ENCODE assay signal across 9 mouse cellular contexts in the genomic region with DNA sequence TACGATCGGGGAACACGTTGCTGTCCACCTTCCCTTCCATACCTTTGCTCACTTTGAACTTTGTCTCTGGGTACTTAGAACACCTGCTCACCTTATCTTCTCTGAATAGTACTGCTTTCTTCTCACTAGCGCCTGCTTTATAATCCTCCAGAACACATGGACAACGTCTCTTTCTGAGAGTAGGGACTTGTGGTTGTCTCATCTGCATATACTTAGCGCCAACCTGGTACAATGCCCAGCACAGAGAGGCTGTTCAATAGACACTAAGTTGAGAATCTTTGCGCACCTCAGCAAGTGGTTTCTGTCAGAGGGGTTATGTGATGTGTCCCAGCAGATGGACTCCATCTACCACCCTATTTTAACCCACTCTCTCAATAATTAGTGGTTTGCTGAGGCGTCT. TPM values are rescaled to one million over a fixed set of nuclear protein-coding genes. Genes with fewer than 3 reads are reported as not detected.
A peak's percentile ranks its signal among the peaks of the same experiment; 100 is the strongest.
DNase-seq lines count a peak whose midpoint lies in the region; ATAC-seq and TF ChIP-seq lines count a peak whose summit lies in the region.
"Had no signal": no experiment of that assay in that cellular context is flagged by ENCODE, and none has a peak within 500 bp of the region (broad histone marks: within the 10 kb centered on the region; RNA-seq: fewer than 3 reads in every experiment).

No protein-coding gene starts in this region.

- H3K9ac ChIP-seq in liver, embryonic 11.5 days (ENCODE audit: low read depth, low read length) = peak overlapping the region; percentile 78

- H3K4me2 ChIP-seq in liver, embryonic 11.5 days = peak overlapping the region; percentile 93

- intact Hi-C loops in left cerebral cortex, postnatal 25 days (cut with DNase I) = loop anchor here (2.0 kb wide), 1 partner anchor 243 kb away; no protein-coding TSS in a partner anchor
- intact Hi-C loops in gastrocnemius, postnatal 36 days (cut with DNase I) = loop anchor here (5.0 kb wide), 1 partner anchor 42 kb away; a partner anchor contains a TSS

- no peak overlapping the region for H3K4me3 ChIP-seq in cerebellum, adult 2 months (replicated peaks; ENCODE audit: insufficient read depth, low read depth, low read length)
- H3K4me3 ChIP-seq in liver, embryonic 11.5 days (ENCODE audit: low read depth, low read length) = peak overlapping the region; percentile 79

- peaks cover 7% of the 10 kb centered on the region for H3K36me3 ChIP-seq in liver, embryonic 11.5 days (ENCODE audit: control insufficient read depth, insufficient read depth, low read length)

- ATAC-seq in liver, embryonic 11.5 days (replicated peaks; ENCODE audit: low FRiP score) = no peak

- peaks cover 12% of the 10 kb centered on the region for H3K4me1 ChIP-seq in cerebellum, adult 2 months (ENCODE audit: control insufficient read depth, insufficient read depth, low read length)
- H3K4me1 ChIP-seq in liver, embryonic 11.5 days (replicated peaks; ENCODE audit: control insufficient read depth, insufficient read depth, low read length) = peaks cover 31% of the 10 kb centered on the region

- peak overlapping the region; percentile 55; the same call in 1 of the 2 replicates for H3K27ac ChIP-seq in cerebellum, adult 2 months (ENCODE audit: insufficient read depth, low read length)
- peak overlapping the region; percentile 60 for H3K27ac ChIP-seq in liver, embryonic 11.5 days (ENCODE audit: low read depth, low read length)

- H3K27me3 ChIP-seq in cerebellum, adult 2 months (ENCODE audit: control insufficient read depth, insufficient read depth, low read length) = no peaks in the 10 kb centered on the region
- no peaks in the 10 kb centered on the region for H3K27me3 ChIP-seq in liver, embryonic 11.5 days (replicated peaks; ENCODE audit: control insufficient read depth, insufficient read depth, low read length)

- no peaks in the 10 kb centered on the region for H3K9me3 ChIP-seq in liver, embryonic 11.5 days (ENCODE audit: control insufficient read depth, low read length)

- TF ChIP-seq CTCF in cerebellum, adult 2 months (IDR thresholded peaks at IDR 0.05; ENCODE audit: borderline replicate concordance, insufficient read depth, low read depth, low read length) = no peak

- 36% methylated on average over 8 of the region's 8 CpGs for WGBS in cerebellum, adult 2 months
- WGBS in liver, embryonic 11.5 days = 47% methylated on average over 8 of the region's 8 CpGs

- DNase-seq in cerebellum, adult 2 months = no peak
- no peak for DNase-seq in cerebellum, postnatal 10 days
- DNase-seq in spleen, postnatal 10 days (ENCODE audit: low spot score in 2 of 2) = peak; percentile 26 to 34
- no peak for DNase-seq in spleen, postnatal 36 days (ENCODE audit: low spot score in 2 of 2)
- no peak for DNase-seq in liver, embryonic 11.5 days (ENCODE audit: low spot score)
- DNase-seq in gastrocnemius, adult 8-10 months (ENCODE audit: low spot score in 2 of 2) = no peak
- no peak for DNase-seq in left cerebral cortex, postnatal 25 days (ENCODE audit: low spot score in 2 of 2)
- no peak for DNase-seq in gastrocnemius, postnatal 36 days
- DNase-seq: cerebellum, adult 9-10 months had no signal

- no peak for TF ChIP-seq POLR2A in cerebellum, adult 2 months (IDR thresholded peaks at IDR 0.05; ENCODE audit: borderline replicate concordance, insufficient read depth, low read length)

RNA-seq across cellular contexts. Expression of a gene that starts 1.0 kb away (rescaled TPM):
- polyA plus RNA-seq in cerebellum, adult 2 months (2012; rRNA removed) = 221 and 225 TPM in 2 replicates
- 377 and 390 TPM in 2 replicates for polyA plus RNA-seq in liver, embryonic 11.5 days (2014; fragmentation: Nextera tagmentation; extraction: Ambion mirVana)
- 100 to 1,000 TPM; 189 to 214 (median 212) TPM for total RNA-seq in gastrocnemius, adult 8-10 months (2022)
- total RNA-seq in left cerebral cortex, postnatal 25 days (2021) = 100 to 1,000 TPM; 132 to 135 TPM
- total RNA-seq in gastrocnemius, postnatal 36 days (2021) = 100 to 1,000 TPM; 207 to 218 TPM

RNA-seq across cellular contexts. Expression of a gene that starts 26.7 kb away (rescaled TPM):
- polyA plus RNA-seq in cerebellum, adult 2 months (2012; rRNA removed) = 30.0 and 33.4 TPM in 2 replicates
- 3.3 and 3.6 TPM in 2 replicates for polyA plus RNA-seq in liver, embryonic 11.5 days (2014; fragmentation: Nextera tagmentation; extraction: Ambion mirVana)
- under 1 TPM; 0.17 to 0.61 (median 0.31) TPM for total RNA-seq in gastrocnemius, adult 8-10 months (2022)
- total RNA-seq in left cerebral cortex, postnatal 25 days (2021) = 10 to 100 TPM; 11.8 to 12.0 TPM
- under 1 TPM; 0.64 to 0.87 TPM for total RNA-seq in gastrocnemius, postnatal 36 days (2021)

RNA-seq across cellular contexts. Expression of a gene that starts 40.8 kb away (rescaled TPM):
- 119 and 126 TPM in 2 replicates for polyA plus RNA-seq in cerebellum, adult 2 months (2012; rRNA removed)
- 327 and 368 TPM in 2 replicates for polyA plus RNA-seq in liver, embryonic 11.5 days (2014; fragmentation: Nextera tagmentation; extraction: Ambion mirVana)
- 10 to 100 TPM; 51.7 to 65.7 (median 53.8) TPM for total RNA-seq in gastrocnemius, adult 8-10 months (2022)
- total RNA-seq in left cerebral cortex, postnatal 25 days (2021) = 100 to 1,000 TPM in 1 of 2 experiments, 10 to 100 TPM in 1; 97.3 to 105 TPM
- 10 to 100 TPM; 52.9 to 53.9 TPM for total RNA-seq in gastrocnemius, postnatal 36 days (2021)

Comparison
In these comparisons a context has a peak if more than half of its experiments do, and no peak if none do; other contexts are left out.
1. DNase-seq: peak in spleen, postnatal 10 days (2 of 2); none in cerebellum, adult 2 months (0 of 2), cerebellum, postnatal 10 days (0 of 2), spleen, postnatal 36 days (0 of 2), liver, embryonic 11.5 days (single experiment), gastrocnemius, adult 8-10 months (0 of 2), left cerebral cortex, postnatal 25 days (0 of 2) and gastrocnemius, postnatal 36 days (0 of 2).
2. RNA of a gene that starts 26.7 kb away (total RNA-seq): 11.8 to 12.0 TPM in left cerebral cortex, postnatal 25 days; 0.64 to 0.87 TPM in gastrocnemius, postnatal 36 days and 0.17 to 0.61 TPM in gastrocnemius, adult 8-10 months; every median in the first group is over 4 times any median in the second.